In the genomic region with DNA sequence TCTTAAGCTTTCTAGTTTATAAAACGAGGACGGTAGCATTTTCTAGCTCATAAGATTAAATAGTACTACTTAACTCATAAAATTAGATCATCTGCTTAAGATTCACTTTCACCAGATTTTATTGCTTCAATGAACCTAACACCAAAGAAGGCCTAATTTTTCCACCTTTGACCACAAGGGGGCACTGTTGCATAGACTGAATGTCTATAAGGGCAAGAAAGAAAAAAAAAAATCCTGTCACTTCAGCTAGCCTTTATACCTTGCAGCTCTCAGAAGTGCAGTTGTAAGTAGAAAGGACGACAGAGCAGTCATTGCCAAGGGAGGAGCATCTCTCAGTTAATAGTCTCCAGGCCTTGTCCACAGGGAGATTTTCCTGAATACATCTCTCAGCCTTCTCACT, we compare ENCODE assay signal across 8 mouse cellular contexts.
DNase-seq lines count a peak whose midpoint lies in the region; ATAC-seq and TF ChIP-seq lines count a peak whose summit lies in the region.

No protein-coding gene starts in this region.

- H3K4me3 ChIP-seq in hindbrain, embryonic 14.5 days (replicated peaks; ENCODE audit: low read length): no peak overlapping the region
- H3K4me3 ChIP-seq in hindbrain, embryonic 13.5 days: no peak overlapping the region
- H3K4me3 ChIP-seq in kidney, postnatal 0 days (replicated peaks; ENCODE audit: low read depth, low read length): no peak overlapping the region
- no peak overlapping the region for H3K4me3 ChIP-seq in liver, adult 2 months (ENCODE audit: insufficient read depth, low read depth, low read length)
- H3K4me3 ChIP-seq in neural tube, embryonic 13.5 days: no peak overlapping the region

- H3K4me2 ChIP-seq in hindbrain, embryonic 14.5 days (replicated peaks): no peak overlapping the region
- no peak overlapping the region for H3K4me2 ChIP-seq in hindbrain, embryonic 13.5 days
- H3K4me2 ChIP-seq in kidney, postnatal 0 days (ENCODE audit: low read length): no peak overlapping the region
- no peak overlapping the region for H3K4me2 ChIP-seq in neural tube, embryonic 13.5 days

- WGBS in hindbrain, embryonic 14.5 days: 10% methylated on average over 3 of the region's 3 CpGs
- WGBS in hindbrain, embryonic 13.5 days: 15% methylated on average over 3 of the region's 3 CpGs
- WGBS in kidney, postnatal 0 days: 7% methylated on average over 3 of the region's 3 CpGs
- 11% methylated on average over 3 of the region's 3 CpGs for WGBS in liver, adult 2 months
- 17% methylated on average over 3 of the region's 3 CpGs for WGBS in neural tube, embryonic 13.5 days

- peak; percentile 93 for DNase-seq in hindbrain, embryonic 14.5 days (ENCODE audit: low spot score)
- peak; percentile 52 to 69 for DNase-seq in adrenal gland, adult 18-20 months (ENCODE audit: low spot score in 2 of 2)
- peak; percentile 84 for DNase-seq in embryo, embryonic 11 days
- peak; percentile 81 for DNase-seq in kidney, postnatal 0 days (ENCODE audit: low spot score)
- peak; percentile 39 for DNase-seq in liver, adult 2 months (ENCODE audit: extremely low read depth, low read depth, low spot score)
- peak; percentile 67 for DNase-seq in urinary bladder, postnatal 14 days (ENCODE audit: low spot score)

- no peak overlapping the region for H3K9ac ChIP-seq in hindbrain, embryonic 14.5 days
- no peak overlapping the region for H3K9ac ChIP-seq in hindbrain, embryonic 13.5 days
- H3K9ac ChIP-seq in kidney, postnatal 0 days (ENCODE audit: low read depth, low read length): no peak overlapping the region
- H3K9ac ChIP-seq in liver, adult 2 months (ENCODE audit: low read depth, low read length): no peak overlapping the region
- no peak overlapping the region for H3K9ac ChIP-seq in neural tube, embryonic 13.5 days

- H3K36me3 ChIP-seq in hindbrain, embryonic 14.5 days (replicated peaks; ENCODE audit: control insufficient read depth, insufficient read depth): no peaks in the 10 kb centered on the region
- no peaks in the 10 kb centered on the region for H3K36me3 ChIP-seq in hindbrain, embryonic 13.5 days
- H3K36me3 ChIP-seq in kidney, postnatal 0 days (ENCODE audit: insufficient read depth, low read length): no peaks in the 10 kb centered on the region
- no peaks in the 10 kb centered on the region for H3K36me3 ChIP-seq in liver, adult 2 months (ENCODE audit: control insufficient read depth, insufficient read depth, low read length)
- H3K36me3 ChIP-seq in neural tube, embryonic 13.5 days: no peaks in the 10 kb centered on the region

- no peak overlapping the region for H3K27ac ChIP-seq in hindbrain, embryonic 14.5 days
- H3K27ac ChIP-seq in hindbrain, embryonic 13.5 days: no peak overlapping the region
- no peak overlapping the region for H3K27ac ChIP-seq in kidney, postnatal 0 days
- H3K27ac ChIP-seq in liver, adult 2 months (replicated peaks; ENCODE audit: insufficient read depth, low read depth, low read length): no peak overlapping the region
- no peak overlapping the region for H3K27ac ChIP-seq in neural tube, embryonic 13.5 days (replicated peaks)

- no peaks in the 10 kb centered on the region for H3K27me3 ChIP-seq in hindbrain, embryonic 14.5 days (ENCODE audit: control insufficient read depth, insufficient read depth, low read length)
- H3K27me3 ChIP-seq in hindbrain, embryonic 13.5 days: no peaks in the 10 kb centered on the region
- no peaks in the 10 kb centered on the region for H3K27me3 ChIP-seq in kidney, postnatal 0 days (ENCODE audit: insufficient read depth, low read length)
- H3K27me3 ChIP-seq in liver, adult 2 months (ENCODE audit: control insufficient read depth, insufficient read depth, low read length): no peaks in the 10 kb centered on the region
- H3K27me3 ChIP-seq in neural tube, embryonic 13.5 days: no peaks in the 10 kb centered on the region

- TF ChIP-seq POLR2A in liver, adult 2 months (IDR thresholded peaks at IDR 0.05; ENCODE audit: extremely low read depth, insufficient read depth, low read length): no peak

- no peaks in the 10 kb centered on the region for H3K9me3 ChIP-seq in hindbrain, embryonic 14.5 days (ENCODE audit: control insufficient read depth, low read length)
- H3K9me3 ChIP-seq in hindbrain, embryonic 13.5 days: no peaks in the 10 kb centered on the region
- H3K9me3 ChIP-seq in kidney, postnatal 0 days (replicated peaks; ENCODE audit: low read length): no peaks in the 10 kb centered on the region
- no peaks in the 10 kb centered on the region for H3K9me3 ChIP-seq in neural tube, embryonic 13.5 days

- no peak for ATAC-seq in hindbrain, embryonic 14.5 days (ENCODE audit: low FRiP score)
- no peak for ATAC-seq in hindbrain, embryonic 13.5 days (ENCODE audit: low FRiP score)
- no peak for ATAC-seq in kidney, postnatal 0 days (replicated peaks; ENCODE audit: low FRiP score, low read depth)
- peak; percentile 44; the same call in 1 of the 2 replicates for ATAC-seq in neural tube, embryonic 13.5 days (ENCODE audit: low read depth)

- H3K79me2 ChIP-seq in liver, adult 2 months (ENCODE audit: control insufficient read depth, insufficient read depth, low read length): no peaks in the 10 kb centered on the region

- H3K4me1 ChIP-seq in hindbrain, embryonic 14.5 days (replicated peaks; ENCODE audit: control insufficient read depth, insufficient read depth, low read length): no peaks in the 10 kb centered on the region
- H3K4me1 ChIP-seq in hindbrain, embryonic 13.5 days (replicated peaks): no peaks in the 10 kb centered on the region
- H3K4me1 ChIP-seq in kidney, postnatal 0 days (replicated peaks; ENCODE audit: insufficient read depth, low read length): no peaks in the 10 kb centered on the region
- no peaks in the 10 kb centered on the region for H3K4me1 ChIP-seq in liver, adult 2 months (ENCODE audit: control insufficient read depth, insufficient read depth, low read length)
- H3K4me1 ChIP-seq in neural tube, embryonic 13.5 days (replicated peaks): no peaks in the 10 kb centered on the region; the same call in 1 of the 2 replicates

- TF ChIP-seq CTCF in kidney, postnatal 0 days (IDR thresholded peaks at IDR 0.05; ENCODE audit: low read depth): peak; percentile 84
- peak; percentile 27 for TF ChIP-seq CTCF in liver, adult 2 months (IDR thresholded peaks at IDR 0.05; ENCODE audit: low read depth, low read length)

Comparison
In these comparisons a context has a peak if more than half of its experiments do, and no peak if none do; other contexts are left out.
1. DNase-seq: peak in every context shown above with its lines; median percentile 93 in hindbrain, embryonic 14.5 days; 84 in embryo, embryonic 11 days; 81 in kidney, postnatal 0 days; 67 in urinary bladder, postnatal 14 days; 60 in adrenal gland, adult 18-20 months; 39 in liver, adult 2 months.